Comparison of ENCODE assay signal across 22 mouse cellular contexts in genomic region chr10:120291912-120292311, GRCm38 (mm10).
DNase-seq lines count a peak whose midpoint lies in the region; ATAC-seq lines count a peak whose summit lies in the region.
"Had no signal": no experiment of that assay in that cellular context is flagged by ENCODE, and none has a peak within 500 bp of the region (broad histone marks: within the 10 kb centered on the region; RNA-seq: fewer than 3 reads in every experiment).

No protein-coding gene starts in this region.

- 0 out of 2 replicates have a peak, but pooled peaks cover 9% of the 10 kb centered on the region for H3K27me3 ChIP-seq in heart, embryonic 10.5 days (ENCODE audit: insufficient read depth, poor library complexity, severe bottlenecking)
- H3K27me3 ChIP-seq: CH12.LX, Patski had no signal

- peak; percentile 66 for ATAC-seq in granulocyte monocyte progenitor cell, adult 5-6 weeks (replicated peaks; ENCODE audit: poor library complexity, severe bottlenecking)
- ATAC-seq in megakaryocyte, adult 5-6 weeks (ENCODE audit: poor library complexity, severe bottlenecking) = peak; percentile 86
- ATAC-seq in megakaryocyte progenitor cell, adult 5-6 weeks (replicated peaks; ENCODE audit: poor library complexity) = peak; percentile 66
- ATAC-seq: activated CD4-positive, CD25-positive, alpha-beta regulatory T cell, adult 4 months; CD4-positive, CD25-positive, alpha-beta regulatory T cell, adult 4 months; Patski had no signal

- DNase-seq in heart, adult 11 months = peak; percentile 12
- DNase-seq in heart, embryonic 10.5 days (ENCODE audit: low spot score) = no peak
- DNase-seq in yolk sac, embryonic 10.5 days (ENCODE audit: low spot score) = no peak
- no peak for DNase-seq in left cerebral cortex, postnatal 4 days
- DNase-seq in kidney, postnatal 25 days = no peak
- DNase-seq: adrenal gland, adult 2 months; adrenal gland, adult 8-10 months; adrenal gland, postnatal 10 days; adrenal gland, postnatal 14 days; adrenal gland, postnatal 25 days; adrenal gland, postnatal 36 days; B cell, adult 2 months; cerebellum, adult 11 months; cerebellum, adult 11-12 months had no signal

- H3K36me3 ChIP-seq in heart, embryonic 10.5 days = no peaks in the 10 kb centered on the region
- H3K36me3 ChIP-seq: G1E had no signal

- H3K27ac ChIP-seq in heart, embryonic 10.5 days = no peak overlapping the region

- no peaks in the 10 kb centered on the region for H3K9me3 ChIP-seq in heart, embryonic 10.5 days

- intact Hi-C loops in left cerebral cortex, postnatal 4 days (cut with DNase I) = no loop called here

- WGBS in heart, embryonic 10.5 days = 87% methylated on average over 3 of the region's 3 CpGs

- H3K4me1 ChIP-seq in heart, embryonic 10.5 days = peaks cover 15% of the 10 kb centered on the region; the same call in 1 of the 2 replicates

- H3K4me3 ChIP-seq in heart, embryonic 10.5 days = no peak overlapping the region
